Mouse (Mus musculus): ENCODE measurements around the gene Bub3. TPM values are rescaled to one million over a fixed set of nuclear protein-coding genes. Genes with fewer than 3 reads are reported as not detected.
A peak's percentile ranks its signal among the peaks of the same experiment; 100 is the strongest.

Bub3 gene
- total and polyA plus RNA-seq, 3 experiments = 168 to 321 (median 212) TPM

GRCm38 (mm10) chr7:131553771-131554175 is 6.2 kb upstream of the Bub3 start (continued):
- peak; percentile 68 for TF ChIP-seq NRF1 (IDR thresholded peaks at IDR 0.05; ENCODE audit: insufficient read depth, low read depth, low read length, poor library complexity, severe bottlenecking)
- TF ChIP-seq SIN3A (IDR thresholded peaks at IDR 0.05; ENCODE audit: low read length) = peak; percentile 91
- no peak; the same call in 1 of the 2 replicates for TF ChIP-seq UBTF (IDR thresholded peaks at IDR 0.05; ENCODE audit: borderline replicate concordance, insufficient read depth, low read depth, low read length)
- peak; percentile 72 for TF ChIP-seq HCFC1 (IDR thresholded peaks at IDR 0.05; ENCODE audit: low read depth, low read length)
- TF ChIP-seq MYB (IDR thresholded peaks at IDR 0.05; ENCODE audit: low read depth, low read length) = no peak
- no peak for TF ChIP-seq RAD21 (IDR thresholded peaks at IDR 0.05; ENCODE audit: low read depth, low read length)
- TF ChIP-seq POLR2AphosphoS2 (IDR thresholded peaks at IDR 0.05; ENCODE audit: low read length) = peak; percentile 76; the same call in 1 of the 2 replicates
- TF ChIP-seq JUND (IDR thresholded peaks at IDR 0.05; ENCODE audit: low read depth, low read length) = no peak
- TF ChIP-seq USF1 (IDR thresholded peaks at IDR 0.05; ENCODE audit: low read depth, low read length) = no peak
- no peak for TF ChIP-seq MAFK (IDR thresholded peaks at IDR 0.05; ENCODE audit: borderline replicate concordance, low read depth, low read length)
- no peak for TF ChIP-seq BHLHE40 (IDR thresholded peaks at IDR 0.05; ENCODE audit: borderline replicate concordance, low read depth, low read length)
- TF ChIP-seq MEF2A (IDR thresholded peaks at IDR 0.05; ENCODE audit: extremely low read depth, insufficient replicate concordance, low read depth, low read length, poor library complexity, severe bottlenecking) = no peak
- TF ChIP-seq MAX (IDR thresholded peaks at IDR 0.05; ENCODE audit: low read length) = peak; percentile 68; the same call in 1 of the 2 replicates
- TF ChIP-seq ZNF384 (IDR thresholded peaks at IDR 0.05; ENCODE audit: low read depth, low read length) = no peak
- peak; percentile 65; the same call in 1 of the 2 replicates for TF ChIP-seq TBP (IDR thresholded peaks at IDR 0.05; ENCODE audit: low read depth, low read length)
- TF ChIP-seq SMC3 (IDR thresholded peaks at IDR 0.05; ENCODE audit: low read depth, low read length) = no peak
- TF ChIP-seq TCF12 (IDR thresholded peaks at IDR 0.05; ENCODE audit: low read depth, low read length) = no peak; the same call in none of the 2 replicates
- TF ChIP-seq E2F4 (IDR thresholded peaks at IDR 0.05; ENCODE audit: borderline replicate concordance, low read depth, low read length) = no peak; the same call in 1 of the 2 replicates
- no peak for TF ChIP-seq ETS1 (IDR thresholded peaks at IDR 0.05; ENCODE audit: low read depth, low read length)
- TF ChIP-seq NELFE (IDR thresholded peaks at IDR 0.05; ENCODE audit: low read depth, low read length) = peak; percentile 76

DNA sequence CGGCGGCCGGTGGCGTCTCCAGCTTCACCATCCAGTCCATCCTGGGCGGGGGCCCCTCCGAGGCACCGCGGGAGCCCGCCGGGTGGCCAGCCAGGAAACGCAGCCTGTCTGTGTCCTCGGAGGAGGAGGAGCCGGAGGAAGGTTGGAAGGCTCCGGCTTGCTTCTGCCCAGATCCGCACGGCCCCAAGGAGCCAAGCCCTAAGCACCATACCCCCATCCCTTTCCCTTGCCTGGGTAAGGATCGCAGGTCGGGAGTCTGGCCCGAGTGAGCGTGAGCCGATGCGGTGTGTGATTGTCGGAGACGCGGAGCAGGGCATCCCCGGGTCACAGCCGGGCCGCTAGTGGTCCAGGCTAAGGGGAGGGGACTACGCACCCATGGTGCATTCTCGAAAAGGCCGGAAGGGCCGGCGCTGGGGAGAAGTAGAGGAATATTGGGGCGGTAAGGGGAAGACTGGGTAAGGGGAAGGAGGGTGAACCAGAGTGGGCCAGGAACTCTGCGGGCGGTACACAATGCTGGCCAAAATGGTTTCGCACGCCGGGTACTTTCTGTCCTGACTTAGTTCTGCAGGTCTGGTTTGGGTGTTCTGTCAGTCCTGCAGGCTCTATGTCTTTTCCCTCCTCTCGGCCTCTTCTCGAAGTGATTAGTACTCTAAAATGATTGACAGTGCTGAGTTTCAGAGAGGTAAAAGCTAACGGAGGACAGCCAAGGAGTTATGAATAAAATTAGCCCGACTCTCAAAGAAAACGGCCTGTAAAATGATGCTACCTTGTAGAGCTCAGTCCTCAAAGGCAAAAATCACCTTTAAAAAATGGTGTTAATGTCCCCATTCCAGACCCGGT is 5.5 kb upstream of the Bub3 start:
- Histone ChIP-seq H3K9me3 (replicated peaks; ENCODE audit: insufficient read depth, low read length) (no peaks in the 10 kb centered on the region), H3K36me3 (ENCODE audit: control insufficient read depth in 1 of 2, insufficient read depth in 2 of 2, low read length in 2 of 2) (peaks cover 0 to 3% of the 10 kb centered on the region in 2 experiments; a peak in 2 of 4 replicates), H3K4me1 (ENCODE audit: control insufficient read depth in 1 of 2, insufficient read depth in 2 of 2, low read length in 2 of 2) (peaks cover 0 to 3% of the 10 kb centered on the region in 2 experiments; a peak in 1 of 4 replicates), H3K79me2 (ENCODE audit: control insufficient read depth, insufficient read depth, low read length, poor library complexity) (peaks cover 5% of the 10 kb centered on the region; the same call in 1 of the 2 replicates), H3K4me3 (ENCODE audit: control insufficient read depth in 1 of 2, insufficient read depth in 1 of 2, low read depth in 2 of 2, low read length in 2 of 2) (peak overlapping the region; percentile 73 to 91), H3K27ac (ENCODE audit: control insufficient read depth, low read depth, low read length) (peak overlapping the region; percentile 15; the same call in 1 of the 2 replicates), H3K9ac (ENCODE audit: control insufficient read depth, low read depth, low read length, poor library complexity, severe bottlenecking) (peak overlapping the region; percentile 78), H3K27me3 (ENCODE audit: control insufficient read depth in 1 of 2, insufficient read depth in 2 of 2, low read length in 2 of 2) (no peaks in the 10 kb centered on the region)
- TF ChIP-seq POLR2A (IDR thresholded peaks at IDR 0.05; ENCODE audit: control insufficient read depth in 1 of 2, insufficient read depth in 1 of 2, low read depth in 1 of 2, low read length in 2 of 2, poor library complexity in 1 of 2) (no peak), CTCF (IDR thresholded peaks at IDR 0.05 in 2 of 3, conservative IDR thresholded peaks at IDR 0.05 in 1 of 3; ENCODE audit: control insufficient read depth in 1 of 3, insufficient read depth in 1 of 3, low read depth in 2 of 3, low read length in 3 of 3, poor library complexity in 1 of 3, severe bottlenecking in 1 of 3) (no peak), TCF12 (IDR thresholded peaks at IDR 0.05; ENCODE audit: low read depth, low read length) (0 out of 2 replicates have a peak, but pooled peaks have one; percentile 18), CHD1 (IDR thresholded peaks at IDR 0.05; ENCODE audit: low read depth, low read length) (0 out of 2 replicates have a peak, but pooled peaks have one; percentile 20), ZKSCAN1 (IDR thresholded peaks at IDR 0.05; ENCODE audit: low read depth, low read length) (no peak), CHD2 (IDR thresholded peaks at IDR 0.05; ENCODE audit: low read length) (no peak), HCFC1 (IDR thresholded peaks at IDR 0.05; ENCODE audit: low read depth, low read length) (no peak), ZC3H11A (IDR thresholded peaks at IDR 0.05; ENCODE audit: low read depth, low read length) (no peak), NELFE (IDR thresholded peaks at IDR 0.05; ENCODE audit: low read depth, low read length) (no peak), TBP (IDR thresholded peaks at IDR 0.05; ENCODE audit: low read depth, low read length) (peak; percentile 51; the same call in 1 of the 2 replicates), EP300 (IDR thresholded peaks at IDR 0.05; ENCODE audit: low read depth in 1 of 2, low read length in 2 of 2) (no peak), NRF1 (IDR thresholded peaks at IDR 0.05; ENCODE audit: insufficient read depth, low read depth, low read length, poor library complexity, severe bottlenecking) (no peak), TAL1 (IDR thresholded peaks at IDR 0.05; ENCODE audit: low read length) (no peak), ZNF384 (IDR thresholded peaks at IDR 0.05; ENCODE audit: low read depth, low read length) (no peak), SIN3A (IDR thresholded peaks at IDR 0.05; ENCODE audit: low read length) (no peak)
- peak; percentile 69 for DNase-seq (ENCODE audit: low read depth, low spot score)
